Mouse (Mus musculus): ENCODE data around the gene Lmf1. TPM values are rescaled to one million over a fixed set of nuclear protein-coding genes. Genes with fewer than 3 reads are reported as not detected.

Gene Lmf1
- polyA plus RNA-seq, 1 experiment from 2014 or later = 15.0 TPM

GRCm38 (mm10) chr17:25570648-25571452 is 8.0 kb upstream of the Lmf1 start, which contains the start of gene Sox8:
Gene Sox8 (minus strand): TSS chr17:25570686.
- peaks cover 96% of the 10 kb centered on the region for H3K27me3 ChIP-seq (replicated peaks)
- peak within 1 kb of the TSS; percentile 50 for H3K4me3 ChIP-seq
- WGBS (ENCODE audit: insufficient replicate concordance) = 1% methylated on average over 61 of the region's 61 CpGs
- H3K27ac ChIP-seq = no peak within 1 kb of the TSS
- peak within 1 kb of the TSS; percentile 76 for H3K4me2 ChIP-seq
- no peaks in the 10 kb centered on the region for H3K36me3 ChIP-seq
- H3K9me3 ChIP-seq (replicated peaks) = no peaks in the 10 kb centered on the region
- peaks cover 16% of the 10 kb centered on the region for H3K4me1 ChIP-seq
- peak within 1 kb of the TSS; percentile 30 for H3K9ac ChIP-seq
- peak; percentile 64 for ATAC-seq

GRCm38 (mm10) chr17:25571453-25571820 is 7.4 kb upstream of the Lmf1 start:
- peaks cover 16% of the 10 kb centered on the region for H3K4me1 ChIP-seq
- H3K9ac ChIP-seq = 0 out of 2 replicates have a peak overlapping the region, but pooled peaks have one; percentile 6
- no peaks in the 10 kb centered on the region for H3K36me3 ChIP-seq
- no peak for ATAC-seq
- no peaks in the 10 kb centered on the region for H3K9me3 ChIP-seq (replicated peaks)
- H3K4me3 ChIP-seq = peak overlapping the region; percentile 50
- 2% methylated on average over 8 of the region's 8 CpGs for WGBS (ENCODE audit: insufficient replicate concordance)
- H3K27me3 ChIP-seq (replicated peaks) = peaks cover 91% of the 10 kb centered on the region
- H3K27ac ChIP-seq = no peak overlapping the region
- peak overlapping the region; percentile 76 for H3K4me2 ChIP-seq

GRCm38 (mm10) chr17:25575208-25575971 is 3.5 kb upstream of the Lmf1 start:
- no peak overlapping the region for H3K4me2 ChIP-seq
- H3K27me3 ChIP-seq (replicated peaks) = peaks cover 63% of the 10 kb centered on the region
- no peaks in the 10 kb centered on the region for H3K36me3 ChIP-seq
- H3K27ac ChIP-seq = no peak overlapping the region
- H3K9me3 ChIP-seq (replicated peaks) = no peaks in the 10 kb centered on the region
- no peak overlapping the region for H3K4me3 ChIP-seq
- ATAC-seq = no peak
- 59% methylated on average over 12 of the region's 12 CpGs for WGBS (ENCODE audit: insufficient replicate concordance)
- H3K9ac ChIP-seq = no peak overlapping the region
- peaks cover 26% of the 10 kb centered on the region for H3K4me1 ChIP-seq

- Histone ChIP-seq H3K4me3 (no peak overlapping the region), H3K27me3 (replicated peaks) (peaks cover 57% of the 10 kb centered on the region), H3K27ac (no peak overlapping the region), H3K4me1 (peaks cover 20% of the 10 kb centered on the region), H3K36me3 (no peaks in the 10 kb centered on the region), H3K4me2 (no peak overlapping the region), H3K9me3 (replicated peaks) (no peaks in the 10 kb centered on the region), H3K9ac (no peak overlapping the region)
- no peak for ATAC-seq
- WGBS (ENCODE audit: insufficient replicate concordance) = 60% methylated on average over 2 of the region's 2 CpGs
Observed at GRCm38 (mm10) chr17:25576034-25576433, 2.9 kb upstream of the Lmf1 start.

- H3K27ac ChIP-seq = no peak overlapping the region
- H3K36me3 ChIP-seq = no peaks in the 10 kb centered on the region
- H3K4me1 ChIP-seq = peaks cover 17% of the 10 kb centered on the region
- H3K9ac ChIP-seq = no peak overlapping the region
- H3K27me3 ChIP-seq (replicated peaks) = peaks cover 45% of the 10 kb centered on the region
- no peaks in the 10 kb centered on the region for H3K9me3 ChIP-seq (replicated peaks)
- WGBS (ENCODE audit: insufficient replicate concordance) = 60% methylated on average over 6 of the region's 6 CpGs
- H3K4me2 ChIP-seq = no peak overlapping the region
- no peak for ATAC-seq
- no peak overlapping the region for H3K4me3 ChIP-seq
Observed at GRCm38 (mm10) chr17:25577263-25577662, 1.6 kb upstream of the Lmf1 start.

GRCm38 (mm10) chr17:25577702-25578101 is 1.2 kb upstream of the Lmf1 start:
- H3K4me2 ChIP-seq = no peak overlapping the region
- no peak overlapping the region for H3K9ac ChIP-seq
- ATAC-seq = no peak
- 48% methylated on average over 2 of the region's 2 CpGs for WGBS (ENCODE audit: insufficient replicate concordance)
- H3K36me3 ChIP-seq = no peaks in the 10 kb centered on the region
- H3K9me3 ChIP-seq (replicated peaks) = no peaks in the 10 kb centered on the region
- H3K4me3 ChIP-seq = no peak overlapping the region
- no peak overlapping the region for H3K27ac ChIP-seq
- H3K27me3 ChIP-seq (replicated peaks) = peaks cover 40% of the 10 kb centered on the region
- peaks cover 21% of the 10 kb centered on the region for H3K4me1 ChIP-seq

- Histone ChIP-seq H3K4me3 (peak overlapping the region; percentile 75), H3K9ac (peak overlapping the region; percentile 83), H3K4me2 (peak overlapping the region; percentile 88), H3K27ac (peak overlapping the region; percentile 69), H3K4me1 (peaks cover 38% of the 10 kb centered on the region), H3K36me3 (peaks cover under 1% of the 10 kb centered on the region), H3K27me3 (replicated peaks) (peaks cover 22% of the 10 kb centered on the region), H3K9me3 (replicated peaks) (no peaks in the 10 kb centered on the region)
- ATAC-seq = peak; percentile 43
- WGBS (ENCODE audit: insufficient replicate concordance) = 5% methylated on average over 21 of the region's 21 CpGs
Observed at GRCm38 (mm10) chr17:25579332-25580047, 605 bp downstream of the Lmf1 start.

- Histone ChIP-seq H3K9me3 (replicated peaks) (no peaks in the 10 kb centered on the region), H3K4me1 (peaks cover 42% of the 10 kb centered on the region), H3K9ac (no peak overlapping the region), H3K36me3 (peaks cover 23% of the 10 kb centered on the region), H3K27ac (no peak overlapping the region), H3K27me3 (replicated peaks) (peaks cover 8% of the 10 kb centered on the region), H3K4me2 (no peak overlapping the region), H3K4me3 (no peak overlapping the region)
- 76% methylated on average over 8 of the region's 8 CpGs for WGBS (ENCODE audit: insufficient replicate concordance)
- ATAC-seq = no peak
Observed at GRCm38 (mm10) chr17:25582076-25582475, 3.2 kb downstream of the Lmf1 start.

- no peak for ATAC-seq
- 80% methylated on average over 4 of the region's 4 CpGs for WGBS (ENCODE audit: insufficient replicate concordance)
Observed at GRCm38 (mm10) chr17:25583099-25583498, 4.2 kb downstream of the Lmf1 start.

GRCm38 (mm10) chr17:25583858-25584257 is 5.0 kb downstream of the Lmf1 start:
- no peak for ATAC-seq
- Histone ChIP-seq H3K27me3 (replicated peaks) (no peaks in the 10 kb centered on the region), H3K4me1 (peaks cover 36% of the 10 kb centered on the region), H3K27ac (no peak overlapping the region), H3K36me3 (peaks cover 34% of the 10 kb centered on the region), H3K4me2 (no peak overlapping the region; the same call in 1 of the 2 replicates), H3K4me3 (no peak overlapping the region), H3K9ac (no peak overlapping the region), H3K9me3 (replicated peaks) (no peaks in the 10 kb centered on the region)
- 19% methylated on average over 8 of the region's 8 CpGs for WGBS (ENCODE audit: insufficient replicate concordance)

More at GRCm38 (mm10) chr17:25583099-25583498, 4.2 kb downstream of the Lmf1 start:
- H3K9me3 ChIP-seq (replicated peaks) = no peaks in the 10 kb centered on the region
- H3K27ac ChIP-seq = no peak overlapping the region
- H3K4me1 ChIP-seq = peaks cover 42% of the 10 kb centered on the region
- H3K9ac ChIP-seq = no peak overlapping the region
- H3K4me3 ChIP-seq = no peak overlapping the region
- H3K36me3 ChIP-seq = peaks cover 27% of the 10 kb centered on the region
- no peak overlapping the region for H3K4me2 ChIP-seq
- H3K27me3 ChIP-seq (replicated peaks) = no peaks in the 10 kb centered on the region

GRCm38 (mm10) chr17:25584646-25585045 is 5.8 kb downstream of the Lmf1 start:
- no peak for ATAC-seq
- 74% methylated on average over 9 of the region's 9 CpGs for WGBS (ENCODE audit: insufficient replicate concordance)
- Histone ChIP-seq H3K4me3 (no peak overlapping the region), H3K27ac (no peak overlapping the region), H3K4me1 (peaks cover 33% of the 10 kb centered on the region), H3K9ac (no peak overlapping the region), H3K36me3 (peaks cover 42% of the 10 kb centered on the region), H3K4me2 (no peak overlapping the region), H3K9me3 (replicated peaks) (no peaks in the 10 kb centered on the region), H3K27me3 (replicated peaks) (no peaks in the 10 kb centered on the region)

Data from liver, embryonic 12.5 days (tissue).